Mouse (Mus musculus) midbrain, embryonic 16.5 days (tissue): ENCODE data around the gene Wdr66. TPM values are rescaled to one million over a fixed set of nuclear protein-coding genes. Genes with fewer than 3 reads are reported as not detected.

Experiments
- ATAC-seq: fragments of 200-750 bp; cut with Nextera tagmentation; 2 replicates; pipeline ENCODE4 v1.8.0; 2017; ENCODE audit warnings: moderate TSS enrichment
- H3K27ac ChIP-seq: fragments of 300-500 bp; sonication (generic); 2 replicates; pipeline ENCODE4 v1.5.1; 2014; ENCODE audit warnings: mild to moderate bottlenecking, low read length, mixed read lengths
- H3K27me3 ChIP-seq: fragments of 300-500 bp; sonication (generic); 2 replicates; pipeline ENCODE4 v1.6.1; 2014; ENCODE audit warnings: low read depth, low read length, mixed read lengths; ENCODE audit not compliant: control insufficient read depth, insufficient read depth
- H3K36me3 ChIP-seq: fragments of 300-500 bp; sonication (generic); 2 replicates; pipeline ENCODE4 v1.6.1; 2014; ENCODE audit warnings: mild to moderate bottlenecking, low read length, moderate library complexity, mixed read lengths; ENCODE audit not compliant: control insufficient read depth, insufficient read depth
- H3K4me1 ChIP-seq: fragments of 300-500 bp; sonication (generic); 2 replicates; pipeline ENCODE4 v1.6.1; 2014; ENCODE audit warnings: mild to moderate bottlenecking, low read length, mixed read lengths; ENCODE audit not compliant: control insufficient read depth, insufficient read depth
- H3K4me2 ChIP-seq: fragments of 300-500 bp; sonication (generic); 2 replicates; pipeline ENCODE4 v1.6.1; 2014; ENCODE audit warnings: mild to moderate bottlenecking, low read length, mixed read lengths
- H3K4me3 ChIP-seq: fragments of 300-500 bp; sonication (generic); 2 replicates; pipeline ENCODE4 v1.5.1; 2014; ENCODE audit warnings: low read depth, mild to moderate bottlenecking, low read length, moderate library complexity, mixed read lengths
- H3K9ac ChIP-seq: fragments of 300-500 bp; sonication (generic); 2 replicates; pipeline ENCODE4 v1.6.1; 2014; ENCODE audit warnings: low read depth, low read length, mixed read lengths
- H3K9me3 ChIP-seq: fragments of 300-500 bp; sonication (generic); replicated peaks from 2 replicates; pipeline ENCODE4 v1.6.1; 2014; ENCODE audit warnings: mild to moderate bottlenecking, low read length, mixed read lengths; ENCODE audit not compliant: control insufficient read depth, poor library complexity, severe bottlenecking
- WGBS: fragments of 180-500 bp; shearing (Covaris S2); extraction: QIAGEN DNeasy Blood & Tissue Kit; methylation state at CpG from one replicate; pipeline ENCODE4 v1.1.7; 2014; 5-methylcytosine and 5-hydroxymethylcytosine counted together
- polyA plus RNA-seq: library from polyadenylated mRNA; unstranded; fragments of >200 nt; fragmentation: Nextera tagmentation; extraction: Ambion mirVana; gene quantifications from 2 replicates; pipeline ENCODE4 v1.2.1, GENCODE M21; 2015

Gene Wdr66
- polyA plus RNA-seq, 1 experiment from 2014 or later = 1.7 TPM

DNA sequence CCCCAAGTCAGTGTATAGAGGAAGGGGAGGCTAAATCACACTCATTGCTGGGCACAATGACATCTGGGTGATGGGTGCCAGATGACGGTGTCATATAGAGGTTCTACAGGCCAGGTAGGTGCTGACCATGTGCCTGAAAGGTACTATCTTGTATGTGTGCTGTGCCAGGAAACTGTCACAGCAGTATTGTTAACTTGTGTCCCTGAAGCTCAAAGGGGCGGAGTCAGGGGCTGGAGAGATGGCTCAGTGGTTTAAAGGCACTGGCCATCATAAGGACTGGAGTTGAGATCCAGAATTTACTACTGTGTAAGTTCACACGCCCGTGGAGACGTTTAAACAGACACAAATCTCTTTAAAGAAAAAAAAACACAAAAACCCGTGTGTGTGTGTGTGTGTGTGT is 22.6 kb upstream of the Wdr66 start:
- WGBS = 91% methylated on average over 6 of the region's 6 CpGs
- no peak for ATAC-seq

DNA sequence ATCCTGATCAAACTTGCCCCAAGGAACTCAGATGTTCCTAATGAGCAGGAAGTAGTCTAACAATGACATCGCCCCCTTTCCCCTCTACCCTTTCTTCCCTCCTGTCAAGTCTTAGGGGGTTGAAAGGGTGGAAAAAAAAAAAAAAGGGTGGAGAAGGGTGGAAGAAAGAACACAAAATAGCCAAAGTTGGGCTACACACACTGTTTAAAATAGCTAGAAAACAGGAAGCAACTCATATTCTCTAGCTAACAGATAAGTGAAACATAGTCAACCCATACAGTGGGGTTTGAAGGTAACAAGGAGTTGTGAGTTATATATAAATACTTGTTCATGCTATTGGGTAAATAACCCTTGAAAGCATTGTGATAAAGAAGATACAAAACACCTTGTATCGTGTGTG is 19.7 kb upstream of the Wdr66 start:
- Histone ChIP-seq H3K4me3 (no peak overlapping the region), H3K9me3 (no peaks in the 10 kb centered on the region), H3K4me1 (peaks cover 17% of the 10 kb centered on the region), H3K9ac (no peak overlapping the region), H3K4me2 (no peak overlapping the region), H3K27ac (no peak overlapping the region), H3K27me3 (no peaks in the 10 kb centered on the region), H3K36me3 (peaks cover 7% of the 10 kb centered on the region; the same call in 1 of the 2 replicates)
- no peak for ATAC-seq
- 99% methylated on average over 2 of the region's 2 CpGs for WGBS

More for the DNA sequence above, 22.6 kb upstream of the Wdr66 start:
- H3K4me2 ChIP-seq = peak overlapping the region; percentile 89
- no peak overlapping the region for H3K4me3 ChIP-seq
- no peaks in the 10 kb centered on the region for H3K36me3 ChIP-seq
- no peaks in the 10 kb centered on the region for H3K27me3 ChIP-seq
- no peak overlapping the region for H3K9ac ChIP-seq
- H3K27ac ChIP-seq = no peak overlapping the region
- H3K4me1 ChIP-seq = peaks cover 14% of the 10 kb centered on the region
- no peaks in the 10 kb centered on the region for H3K9me3 ChIP-seq

DNA sequence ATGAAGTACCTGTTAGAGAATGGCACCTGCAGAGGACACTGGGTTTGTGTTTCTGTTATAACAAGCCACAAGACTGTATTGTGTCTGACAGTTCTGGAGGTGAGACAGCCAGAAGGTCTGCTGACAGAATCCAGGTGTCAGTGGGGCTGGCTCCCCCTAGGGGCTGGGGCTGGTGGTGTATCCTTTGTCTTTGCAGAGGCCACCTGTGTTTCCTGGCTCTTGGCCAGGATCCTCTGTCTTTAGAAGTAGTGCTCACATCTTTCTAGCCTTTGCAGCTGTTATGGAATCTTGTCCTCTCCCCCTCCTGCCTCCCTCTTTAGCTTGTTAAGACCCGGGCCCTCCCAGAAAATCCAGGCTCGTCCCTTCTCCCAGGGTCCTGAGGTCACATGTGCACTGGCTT is 16.2 kb upstream of the Wdr66 start:
- Histone ChIP-seq H3K4me1 (0 out of 2 replicates have a peak, but pooled peaks cover 3% of the 10 kb centered on the region), H3K36me3 (peaks cover 15% of the 10 kb centered on the region), H3K27me3 (no peaks in the 10 kb centered on the region), H3K4me2 (no peak overlapping the region), H3K27ac (no peak overlapping the region), H3K9me3 (no peaks in the 10 kb centered on the region), H3K4me3 (no peak overlapping the region), H3K9ac (no peak overlapping the region)
- whole genome bisulfite sequencing = 16% methylated on average over 2 of the region's 2 CpGs
- no peak for ATAC-seq

GRCm38 (mm10) chr5:123236426-123236825 is 15.5 kb upstream of the Wdr66 start:
- ATAC-seq = no peak
- peaks cover 15% of the 10 kb centered on the region for H3K36me3 ChIP-seq
- H3K9ac ChIP-seq = no peak overlapping the region
- H3K27me3 ChIP-seq = no peaks in the 10 kb centered on the region
- WGBS = 84% methylated on average over 9 of the region's 9 CpGs
- H3K9me3 ChIP-seq = no peaks in the 10 kb centered on the region
- no peak overlapping the region for H3K4me3 ChIP-seq
- no peak overlapping the region for H3K27ac ChIP-seq
- no peak overlapping the region for H3K4me2 ChIP-seq
- 0 out of 2 replicates have a peak, but pooled peaks cover 3% of the 10 kb centered on the region for H3K4me1 ChIP-seq

DNA sequence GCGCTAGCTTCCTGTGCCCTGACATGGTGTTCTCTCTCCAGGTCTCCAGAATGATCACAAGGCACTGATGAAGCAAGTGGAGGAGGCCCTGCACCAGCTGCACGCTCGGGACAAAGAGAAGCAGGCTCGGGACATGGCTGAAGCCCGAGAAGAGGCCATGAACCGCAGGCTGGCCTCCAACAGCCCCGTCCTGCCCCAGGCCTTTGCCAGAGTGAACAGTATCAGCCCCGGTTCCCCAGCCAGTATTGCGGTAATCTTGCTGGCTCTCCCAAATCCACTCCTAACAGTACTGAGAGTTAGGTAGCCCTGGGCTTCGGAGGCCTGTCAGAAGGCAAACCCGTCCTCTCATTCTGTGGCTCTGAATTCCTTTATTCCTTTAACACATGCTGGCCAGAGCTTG is 12.4 kb upstream of the Wdr66 start:
- Histone ChIP-seq H3K4me2 (no peak overlapping the region), H3K9me3 (no peaks in the 10 kb centered on the region), H3K27me3 (no peaks in the 10 kb centered on the region), H3K4me3 (no peak overlapping the region), H3K4me1 (0 out of 2 replicates have a peak, but pooled peaks cover 3% of the 10 kb centered on the region), H3K27ac (no peak overlapping the region), H3K9ac (no peak overlapping the region), H3K36me3 (peaks cover 30% of the 10 kb centered on the region)
- 91% methylated on average over 11 of the region's 11 CpGs for WGBS
- no peak for ATAC-seq

GRCm38 (mm10) chr5:123245518-123245917 is 6.4 kb upstream of the Wdr66 start:
- Histone ChIP-seq H3K4me2 (no peak overlapping the region), H3K4me1 (no peaks in the 10 kb centered on the region), H3K27ac (no peak overlapping the region), H3K27me3 (no peaks in the 10 kb centered on the region), H3K9ac (no peak overlapping the region), H3K9me3 (no peaks in the 10 kb centered on the region), H3K4me3 (no peak overlapping the region), H3K36me3 (peaks cover 15% of the 10 kb centered on the region)
- 20% methylated on average over 4 of the region's 4 CpGs for WGBS
- no peak for ATAC-seq

DNA sequence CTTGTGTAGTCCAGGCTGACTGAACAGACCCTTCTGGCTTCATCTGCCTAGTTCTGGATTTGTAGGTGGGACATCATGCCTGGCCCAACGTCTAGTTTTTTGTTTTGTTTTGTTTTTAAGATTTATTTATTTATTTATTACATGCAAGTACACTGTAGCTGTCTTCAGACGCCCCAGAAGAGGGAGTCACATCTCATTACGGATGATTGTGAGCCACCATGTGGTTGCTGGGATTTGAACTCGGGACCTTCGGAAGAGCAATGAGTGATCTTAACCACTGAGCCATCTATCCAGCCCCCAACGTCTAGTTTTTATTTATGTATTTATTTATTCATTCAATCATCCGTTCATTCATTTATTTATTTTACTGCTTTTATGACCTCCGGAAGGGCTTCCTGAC is 512 bp upstream of the Wdr66 start:
- no peak overlapping the region for H3K27ac ChIP-seq
- ATAC-seq = peak; percentile 19; the same call in 1 of the 2 replicates
- H3K36me3 ChIP-seq = no peaks in the 10 kb centered on the region; the same call in 1 of the 2 replicates
- peak overlapping the region; percentile 74 for H3K4me2 ChIP-seq
- H3K27me3 ChIP-seq = no peaks in the 10 kb centered on the region
- H3K4me1 ChIP-seq = peaks cover 6% of the 10 kb centered on the region
- H3K4me3 ChIP-seq = no peak overlapping the region
- H3K9ac ChIP-seq = no peak overlapping the region
- H3K9me3 ChIP-seq = no peaks in the 10 kb centered on the region
- WGBS = 71% methylated on average over 8 of the region's 8 CpGs

DNA sequence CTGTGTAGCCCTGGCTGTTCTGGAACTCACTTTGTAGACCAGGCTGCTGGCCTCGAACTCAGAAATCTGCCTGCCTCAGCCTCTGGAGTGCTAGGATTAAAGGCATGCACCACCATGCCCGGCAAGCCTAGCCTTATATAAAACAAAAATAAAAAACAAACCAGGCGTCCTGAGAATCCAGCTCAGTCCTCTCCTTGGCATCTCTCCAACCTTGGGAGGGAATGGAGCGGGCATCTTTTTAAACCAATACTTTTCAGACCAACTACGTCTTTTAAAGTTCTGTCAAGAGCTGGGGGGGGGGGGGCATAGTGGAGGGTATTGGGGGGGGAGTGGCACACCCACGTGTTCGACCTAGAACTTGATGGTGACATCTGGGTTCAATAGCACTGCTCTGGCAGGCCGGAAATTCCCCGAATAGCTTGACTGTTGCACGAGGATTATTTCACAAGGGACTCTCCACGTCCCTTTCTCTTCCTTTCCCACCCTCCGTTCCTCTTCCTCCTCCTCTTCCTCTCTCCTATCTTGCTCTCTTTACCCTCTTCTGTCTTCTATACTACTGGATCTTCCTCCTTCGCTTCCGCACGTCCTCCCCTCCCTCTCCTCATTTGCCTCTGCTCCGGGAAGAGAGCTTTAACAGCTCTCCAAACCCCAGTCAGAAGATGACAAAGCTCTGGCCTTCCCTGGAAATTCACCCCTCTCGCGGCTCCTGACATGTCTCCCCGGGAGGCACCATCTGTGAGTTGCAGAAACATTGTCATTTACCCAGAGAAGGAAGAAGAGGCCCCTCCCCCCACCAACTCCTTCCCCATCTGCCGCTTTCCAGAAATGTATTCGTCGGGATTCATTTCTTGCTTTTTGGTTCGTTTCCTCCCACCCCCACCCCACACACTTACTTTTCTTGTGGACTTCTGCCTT is 5.2 kb downstream of the Wdr66 start:
- ATAC-seq = no peak
- H3K27me3 ChIP-seq = no peaks in the 10 kb centered on the region
- H3K4me1 ChIP-seq = peaks cover 4% of the 10 kb centered on the region
- no peak overlapping the region for H3K27ac ChIP-seq
- 25% methylated on average over 23 of the region's 23 CpGs for WGBS
- peak overlapping the region; percentile 28; the same call in 1 of the 2 replicates for H3K4me2 ChIP-seq
- H3K9me3 ChIP-seq = no peaks in the 10 kb centered on the region
- H3K36me3 ChIP-seq = no peaks in the 10 kb centered on the region
- H3K4me3 ChIP-seq = no peak overlapping the region
- no peak overlapping the region for H3K9ac ChIP-seq

- H3K9ac ChIP-seq = no peak overlapping the region
- no peak overlapping the region for H3K27ac ChIP-seq
- no peak overlapping the region for H3K4me3 ChIP-seq
- 55% methylated on average over 5 of the region's 5 CpGs for WGBS
- H3K36me3 ChIP-seq = no peaks in the 10 kb centered on the region
- ATAC-seq = no peak
- no peaks in the 10 kb centered on the region for H3K4me1 ChIP-seq
- no peaks in the 10 kb centered on the region for H3K9me3 ChIP-seq
- H3K4me2 ChIP-seq = no peak overlapping the region
- H3K27me3 ChIP-seq = no peaks in the 10 kb centered on the region
These were observed 7.1 kb downstream of the Wdr66 start for GRCm38 (mm10) chr5:123258990-123259389.
